Mouse (Mus musculus) kidney, embryonic 15.5 days (tissue): ENCODE measurements at regions not wholly inside any gene's neighbourhood (a gene's known extent, or its start where the extent isn't known, plus 50 kb on each side); places are given as distances from the start of the nearest gene placed in this dataset.

Experiments
- ATAC-seq: fragments of 200-750 bp; cut with Nextera tagmentation; replicated peaks from 2 replicates; pipeline ENCODE4 v1.8.0; 2017; ENCODE audit warnings: moderate TSS enrichment; ENCODE audit not compliant: low FRiP score
- H3K27ac ChIP-seq: fragments of 300-500 bp; sonication (generic); 2 replicates; pipeline ENCODE4 v1.5.1; 2015; ENCODE audit warnings: mild to moderate bottlenecking, inconsistent platforms
- H3K27me3 ChIP-seq: fragments of 300-500 bp; sonication (generic); 2 replicates; pipeline ENCODE4 v1.6.1; 2015; ENCODE audit warnings: inconsistent platforms
- H3K36me3 ChIP-seq: fragments of 300-500 bp; sonication (generic); 2 replicates; pipeline ENCODE4 v1.6.1; 2015; ENCODE audit warnings: inconsistent platforms
- H3K4me1 ChIP-seq: fragments of 300-500 bp; sonication (generic); 2 replicates; pipeline ENCODE4 v1.6.1; 2015; ENCODE audit warnings: inconsistent platforms
- H3K4me2 ChIP-seq: fragments of 300-500 bp; sonication (generic); 2 replicates; pipeline ENCODE4 v1.6.1; 2015; ENCODE audit warnings: moderate library complexity, mild to moderate bottlenecking, inconsistent platforms
- H3K4me3 ChIP-seq: fragments of 300-500 bp; sonication (generic); replicated peaks from 2 replicates; pipeline ENCODE4 v1.5.1; 2015; ENCODE audit warnings: mild to moderate bottlenecking, inconsistent platforms
- H3K9ac ChIP-seq: fragments of 300-500 bp; sonication (generic); 2 replicates; pipeline ENCODE4 v1.6.1; 2015; ENCODE audit warnings: mild to moderate bottlenecking, inconsistent platforms
- H3K9me3 ChIP-seq: fragments of 300-500 bp; sonication (generic); replicated peaks from 2 replicates; pipeline ENCODE4 v1.6.1; 2016; ENCODE audit warnings: inconsistent platforms
- WGBS: fragments of 180-500 bp; shearing (Covaris S2); methylation state at CpG from one replicate; pipeline ENCODE4 v1.1.7; 2015; ENCODE audit warnings: mixed read lengths; 5-methylcytosine and 5-hydroxymethylcytosine counted together

- 89% methylated on average over 1 of the region's 1 CpGs for WGBS
- H3K27ac ChIP-seq: no peak overlapping the region
- no peaks in the 10 kb centered on the region for H3K9me3 ChIP-seq
- no peak for ATAC-seq
- no peaks in the 10 kb centered on the region for H3K4me1 ChIP-seq
- H3K36me3 ChIP-seq: no peaks in the 10 kb centered on the region
- H3K4me2 ChIP-seq: no peak overlapping the region
- H3K27me3 ChIP-seq: no peaks in the 10 kb centered on the region
- H3K4me3 ChIP-seq: no peak overlapping the region
- H3K9ac ChIP-seq: no peak overlapping the region
Measured at GRCm38 (mm10) chr14:85286203-85286602, 842.8 kb downstream of the Pcdh17 start.

- H3K4me1 ChIP-seq: no peaks in the 10 kb centered on the region
- H3K9me3 ChIP-seq: no peaks in the 10 kb centered on the region
- 80% methylated on average over 2 of the region's 2 CpGs for WGBS
- H3K4me3 ChIP-seq: no peak overlapping the region
- no peak overlapping the region for H3K4me2 ChIP-seq
- no peaks in the 10 kb centered on the region for H3K36me3 ChIP-seq
- no peak overlapping the region for H3K27ac ChIP-seq
- no peaks in the 10 kb centered on the region for H3K27me3 ChIP-seq
- ATAC-seq: no peak
- H3K9ac ChIP-seq: no peak overlapping the region
Measured at GRCm38 (mm10) chr14:85287460-85287859, 844.1 kb downstream of the Pcdh17 start.

GRCm38 (mm10) chr14:85298991-85299390 is 855.6 kb downstream of the Pcdh17 start:
- 70% methylated on average over 3 of the region's 3 CpGs for WGBS
- H3K36me3 ChIP-seq: no peaks in the 10 kb centered on the region
- H3K4me1 ChIP-seq: no peaks in the 10 kb centered on the region
- no peak for ATAC-seq
- H3K4me3 ChIP-seq: no peak overlapping the region
- no peak overlapping the region for H3K4me2 ChIP-seq
- no peaks in the 10 kb centered on the region; the same call in 1 of the 2 replicates for H3K9me3 ChIP-seq
- no peak overlapping the region for H3K27ac ChIP-seq
- H3K27me3 ChIP-seq: no peaks in the 10 kb centered on the region
- no peak overlapping the region for H3K9ac ChIP-seq

- no peak overlapping the region for H3K27ac ChIP-seq
- no peaks in the 10 kb centered on the region for H3K9me3 ChIP-seq
- no peak overlapping the region for H3K4me3 ChIP-seq
- H3K27me3 ChIP-seq: no peaks in the 10 kb centered on the region
- WGBS: 96% methylated on average over 2 of the region's 2 CpGs
- ATAC-seq: no peak
- no peak overlapping the region for H3K9ac ChIP-seq
- no peaks in the 10 kb centered on the region for H3K4me1 ChIP-seq
- no peaks in the 10 kb centered on the region for H3K36me3 ChIP-seq
- H3K4me2 ChIP-seq: no peak overlapping the region
Measured at GRCm38 (mm10) chr14:85320679-85321078, 877.3 kb downstream of the Pcdh17 start.

GRCm38 (mm10) chr14:85333277-85333676 is 889.9 kb downstream of the Pcdh17 start:
- no peaks in the 10 kb centered on the region for H3K9me3 ChIP-seq
- H3K4me3 ChIP-seq: no peak overlapping the region
- no peak overlapping the region for H3K27ac ChIP-seq
- H3K9ac ChIP-seq: no peak overlapping the region
- H3K4me2 ChIP-seq: no peak overlapping the region
- H3K4me1 ChIP-seq: no peaks in the 10 kb centered on the region
- ATAC-seq: peak; percentile 87
- H3K27me3 ChIP-seq: no peaks in the 10 kb centered on the region
- 25% methylated on average over 3 of the region's 3 CpGs for WGBS
- no peaks in the 10 kb centered on the region for H3K36me3 ChIP-seq

- Histone ChIP-seq H3K9me3 (no peaks in the 10 kb centered on the region), H3K4me1 (no peaks in the 10 kb centered on the region), H3K4me2 (no peak overlapping the region), H3K36me3 (no peaks in the 10 kb centered on the region), H3K27ac (no peak overlapping the region), H3K27me3 (no peaks in the 10 kb centered on the region), H3K4me3 (no peak overlapping the region), H3K9ac (no peak overlapping the region)
- 79% methylated on average over 3 of the region's 3 CpGs for WGBS
- no peak for ATAC-seq
Measured at GRCm38 (mm10) chr14:85337182-85337581, 893.8 kb downstream of the Pcdh17 start.

GRCm38 (mm10) chr14:85354626-85355355 is 911.4 kb downstream of the Pcdh17 start:
- H3K4me3 ChIP-seq: no peak overlapping the region
- H3K27me3 ChIP-seq: no peaks in the 10 kb centered on the region
- no peak overlapping the region for H3K4me2 ChIP-seq
- no peak overlapping the region for H3K27ac ChIP-seq
- WGBS: 72% methylated on average over 4 of the region's 4 CpGs
- no peak overlapping the region for H3K9ac ChIP-seq
- no peaks in the 10 kb centered on the region for H3K4me1 ChIP-seq
- H3K36me3 ChIP-seq: no peaks in the 10 kb centered on the region
- no peaks in the 10 kb centered on the region for H3K9me3 ChIP-seq
- ATAC-seq: no peak

GRCm38 (mm10) chr14:85363611-85364010 is 920.2 kb downstream of the Pcdh17 start:
- no peak overlapping the region for H3K27ac ChIP-seq
- H3K9ac ChIP-seq: no peak overlapping the region
- H3K4me1 ChIP-seq: no peaks in the 10 kb centered on the region
- no peaks in the 10 kb centered on the region for H3K36me3 ChIP-seq
- H3K4me2 ChIP-seq: no peak overlapping the region
- no peak overlapping the region for H3K4me3 ChIP-seq
- no peaks in the 10 kb centered on the region for H3K9me3 ChIP-seq
- no peak for ATAC-seq
- H3K27me3 ChIP-seq: no peaks in the 10 kb centered on the region

GRCm38 (mm10) chr14:85373312-85373711 is 929.9 kb downstream of the Pcdh17 start:
- WGBS: 90% methylated on average over 1 of the region's 1 CpGs
- Histone ChIP-seq H3K4me3 (no peak overlapping the region), H3K27me3 (no peaks in the 10 kb centered on the region), H3K9me3 (no peaks in the 10 kb centered on the region), H3K9ac (no peak overlapping the region), H3K4me1 (no peaks in the 10 kb centered on the region), H3K36me3 (no peaks in the 10 kb centered on the region), H3K27ac (no peak overlapping the region), H3K4me2 (no peak overlapping the region)
- ATAC-seq: no peak

- no peak overlapping the region for H3K4me3 ChIP-seq
- no peaks in the 10 kb centered on the region for H3K4me1 ChIP-seq
- H3K9me3 ChIP-seq: no peaks in the 10 kb centered on the region
- H3K9ac ChIP-seq: no peak overlapping the region
- no peaks in the 10 kb centered on the region for H3K27me3 ChIP-seq
- H3K27ac ChIP-seq: no peak overlapping the region
- H3K36me3 ChIP-seq: no peaks in the 10 kb centered on the region
- peak; percentile 60 for ATAC-seq
- no peak overlapping the region for H3K4me2 ChIP-seq
Measured at GRCm38 (mm10) chr14:85403644-85404043, 960.3 kb downstream of the Pcdh17 start.
